Mouse (Mus musculus) ES-Bruce4 (cell line): Measurements from ENCODE around the gene Lrsam1. TPM values are rescaled to one million over a fixed set of nuclear protein-coding genes. Genes with fewer than 3 reads are reported as not detected.
"Not testable (repeated sequence)": the region's sequence is repeated elsewhere in the genome, so short reads cannot be mapped to it uniquely, and the experiment has no call there.

Experiments used
- H3K27ac ChIP-seq: 2 replicates; pipeline ENCODE4 v1.5.1; 2012; ENCODE audit warnings: low read length, inconsistent platforms; ENCODE audit not compliant: insufficient read depth
- H3K27me3 ChIP-seq: 2 replicates; pipeline ENCODE4 v1.6.1; 2012; ENCODE audit warnings: mild to moderate bottlenecking, low read length, inconsistent platforms; ENCODE audit not compliant: control insufficient read depth, poor library complexity, insufficient read depth, severe bottlenecking
- H3K36me3 ChIP-seq: 2 replicates; pipeline ENCODE4 v1.6.1; 2012; ENCODE audit warnings: inconsistent platforms, mild to moderate bottlenecking, low read length, moderate library complexity; ENCODE audit not compliant: control insufficient read depth, poor library complexity, insufficient read depth, severe bottlenecking
- H3K4me1 ChIP-seq: one replicate; pipeline ENCODE4 v1.8.1; 2011; ENCODE audit warnings: low read length; ENCODE audit not compliant: control insufficient read depth, insufficient read depth
- H3K4me3 ChIP-seq: 2 replicates; pipeline ENCODE4 v1.5.1; 2011; ENCODE audit warnings: low read depth, mild to moderate bottlenecking, low read length
- H3K9ac ChIP-seq: 2 replicates; pipeline ENCODE4 v1.6.1; 2012; ENCODE audit warnings: low read depth, mild to moderate bottlenecking, inconsistent platforms; ENCODE audit not compliant: poor library complexity, severe bottlenecking
- H3K9me3 ChIP-seq: replicated peaks from 2 replicates; pipeline ENCODE4 v1.6.1; 2012; ENCODE audit warnings: mild to moderate bottlenecking, low read length, inconsistent platforms; ENCODE audit not compliant: control insufficient read depth, poor library complexity, insufficient read depth, severe bottlenecking
- CTCF ChIP-seq: IDR thresholded peaks from one replicate; pipeline ENCODE4 v1.8.1; 2011; ENCODE audit warnings: low read depth, low read length
- EP300 ChIP-seq: IDR thresholded peaks from 2 replicates; pipeline ENCODE4 v1.6.1; 2011; ENCODE audit warnings: low read depth, low read length; ENCODE audit not compliant: insufficient read depth
- POLR2A ChIP-seq: IDR thresholded peaks from one replicate; pipeline ENCODE4 v1.8.1; 2011; ENCODE audit warnings: low read length; ENCODE audit not compliant: insufficient read depth
- polyA plus RNA-seq: library from polyadenylated mRNA; stranded (reverse); fragments of >200 nt; gene quantifications from 2 replicates; pipeline ENCODE4 v1.2.4, GENCODE M21; 2011; ENCODE audit warnings: low read depth; ENCODE audit not compliant: missing spikeins, insufficient read depth, insufficient read length

The Lrsam1 gene
- polyA plus RNA-seq, result 14.7 and 17.0 TPM in 2 replicates

DNA sequence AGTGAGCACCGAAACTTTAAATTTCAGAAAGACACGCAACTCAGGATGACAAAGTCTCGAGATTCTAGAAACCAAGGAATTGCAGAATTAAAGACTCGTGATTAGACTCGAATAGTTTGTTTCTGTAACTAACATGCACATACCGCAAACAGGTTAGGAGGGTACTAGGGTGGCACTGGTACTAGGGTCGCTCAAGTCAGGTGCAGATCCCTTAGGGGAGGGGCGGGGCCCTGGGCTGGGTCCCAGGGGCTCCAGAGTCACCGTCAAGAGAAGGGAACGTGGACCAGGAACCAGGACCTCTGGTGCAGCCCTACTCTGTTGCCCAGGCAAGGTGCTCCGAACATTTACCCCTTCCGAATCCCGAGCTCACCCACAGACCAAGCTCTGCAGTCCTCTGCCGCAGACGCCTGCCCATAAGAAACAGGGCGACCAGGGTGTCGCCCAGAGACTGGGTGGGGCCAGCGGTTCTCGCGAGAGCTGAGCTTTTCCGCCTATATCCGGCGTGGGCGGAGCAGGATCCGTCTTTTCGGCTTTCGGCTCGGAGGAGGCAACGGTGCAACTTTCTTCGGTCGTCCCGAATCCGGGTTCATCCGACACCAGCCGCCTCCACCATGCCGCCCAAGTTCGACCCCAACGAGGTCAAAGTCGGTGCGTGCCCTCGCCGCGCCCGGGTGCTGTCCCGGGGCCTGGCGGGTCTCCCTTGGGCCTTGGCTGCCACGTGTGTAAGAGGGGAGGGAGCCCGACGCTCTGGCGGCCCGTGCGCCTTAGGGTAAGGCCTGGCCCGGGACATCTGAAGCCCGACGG, at the start of gene Lrsam1, which contains the start of gene Rpl12:
Gene Lrsam1 (minus strand): TSS at position 423 of the 804 bp plus-strand sequence.
Gene Rpl12 (plus strand): TSS at position 368 of the 804 bp plus-strand sequence.
- no peaks in the 10 kb centered on the region for H3K4me1 ChIP-seq
- H3K36me3 ChIP-seq, result peaks cover 34% of the 10 kb centered on the region
- no peaks in the 10 kb centered on the region for H3K9me3 ChIP-seq
- peak within 1 kb of the TSS; percentile 89 for H3K4me3 ChIP-seq
- peak within 1 kb of the TSS; percentile 93 for H3K9ac ChIP-seq
- peak within 1 kb of the TSS; percentile 73 for H3K27ac ChIP-seq
- TF ChIP-seq CTCF (no peak), POLR2A (peak; percentile 88), EP300 (peak; percentile 62; the same call in 1 of the 2 replicates)
- H3K27me3 ChIP-seq, result no peaks in the 10 kb centered on the region

DNA sequence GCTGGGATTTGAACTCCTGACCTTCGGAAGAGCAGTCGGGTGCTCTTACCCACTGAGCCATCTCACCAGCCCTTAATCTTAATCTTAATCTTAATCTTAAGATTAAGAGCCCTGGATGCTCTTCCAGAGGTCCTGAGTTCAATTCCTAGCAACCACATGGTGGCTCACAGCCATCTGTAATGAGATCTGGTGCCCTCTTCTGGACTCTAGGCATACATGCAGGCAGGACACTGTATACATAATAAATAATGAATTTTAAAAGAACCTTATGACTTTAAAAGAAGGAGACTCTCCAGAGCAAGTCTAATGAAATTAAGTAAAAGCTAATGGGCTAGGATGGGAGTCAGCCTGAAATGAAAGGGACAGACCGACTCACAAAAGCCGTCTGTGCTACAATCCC, 47.6 kb upstream of the Lrsam1 start:
- H3K4me1 ChIP-seq, H3K27me3 ChIP-seq, H3K9me3 ChIP-seq, H3K27ac ChIP-seq, H3K9ac ChIP-seq, H3K36me3 ChIP-seq, H3K4me3 ChIP-seq: not testable (repeated sequence)
- peak; percentile 1 for TF ChIP-seq CTCF

DNA sequence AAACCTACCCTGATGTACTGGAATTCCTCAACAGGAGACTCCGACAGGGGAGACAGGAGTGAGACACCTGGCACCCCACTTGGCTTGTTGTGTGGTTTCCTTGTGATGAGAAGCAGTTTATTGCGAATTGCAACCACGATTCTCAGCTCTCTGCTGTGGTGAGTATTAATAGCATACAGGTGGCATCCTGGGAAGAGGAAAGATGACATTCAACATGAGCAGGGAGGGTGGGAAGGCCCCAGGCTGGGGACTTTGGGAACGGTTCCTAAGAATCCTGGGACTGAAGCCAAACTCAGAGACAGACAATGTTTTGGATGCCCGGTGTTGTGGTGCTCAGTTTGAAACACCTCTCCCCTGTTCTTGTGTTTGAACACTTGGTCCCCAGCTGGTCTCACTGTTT, 43.6 kb upstream of the Lrsam1 start:
- Histone ChIP-seq H3K27ac (no peak overlapping the region), H3K9ac (no peak overlapping the region), H3K4me3 (no peak overlapping the region), H3K27me3 (no peaks in the 10 kb centered on the region), H3K36me3 (no peaks in the 10 kb centered on the region), H3K9me3 (no peaks in the 10 kb centered on the region), H3K4me1 (no peaks in the 10 kb centered on the region)
- TF ChIP-seq CTCF, result no peak

DNA sequence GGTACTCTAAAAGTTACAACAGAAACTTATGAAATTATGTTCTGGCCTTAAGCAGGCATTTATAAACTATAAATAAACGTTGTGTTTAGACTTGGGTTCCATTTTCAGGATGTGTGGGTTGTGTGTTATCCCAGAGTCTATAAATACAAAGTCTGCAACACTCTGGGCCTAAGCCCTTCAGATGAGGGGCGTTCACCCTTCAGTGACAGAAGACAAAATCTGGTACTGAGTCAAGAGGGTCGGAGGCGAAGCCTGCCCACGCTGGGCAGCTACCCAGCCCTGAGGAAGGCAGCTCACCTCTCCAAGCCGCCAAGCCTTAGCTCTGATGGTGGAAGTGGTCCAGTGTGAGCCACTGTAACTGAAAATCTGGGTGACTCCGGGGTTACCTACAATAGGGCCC, 40.7 kb upstream of the Lrsam1 start:
- TF ChIP-seq CTCF (no peak), EP300 (no peak), POLR2A (no peak)
- no peaks in the 10 kb centered on the region for H3K36me3 ChIP-seq
- no peak overlapping the region for H3K9ac ChIP-seq
- no peak overlapping the region for H3K27ac ChIP-seq
- no peaks in the 10 kb centered on the region for H3K27me3 ChIP-seq
- no peaks in the 10 kb centered on the region for H3K4me1 ChIP-seq
- H3K9me3 ChIP-seq, result no peaks in the 10 kb centered on the region
- no peak overlapping the region for H3K4me3 ChIP-seq

DNA sequence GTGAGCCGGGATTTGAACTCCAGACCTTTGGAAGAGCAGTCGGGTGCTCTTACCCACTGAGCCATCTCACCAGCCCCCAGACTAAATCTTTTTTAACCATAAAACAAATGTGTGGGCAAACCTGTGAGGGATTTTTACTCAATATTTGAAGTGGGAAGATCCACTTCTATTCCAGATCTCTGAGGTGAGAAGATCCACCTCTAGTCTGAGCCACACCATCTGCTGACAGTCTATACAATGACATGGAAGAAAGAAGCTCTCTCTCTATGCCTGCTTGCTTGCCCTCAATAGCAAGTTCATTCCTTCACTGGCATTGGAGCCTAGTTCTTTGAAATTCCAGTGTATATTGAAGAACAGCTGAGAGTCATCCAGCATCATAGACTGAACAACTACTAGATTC, 38.3 kb upstream of the Lrsam1 start:
- Histone ChIP-seq H3K9me3 (no peaks in the 10 kb centered on the region), H3K27me3 (no peaks in the 10 kb centered on the region), H3K4me1 (no peaks in the 10 kb centered on the region), H3K27ac (no peak overlapping the region), H3K4me3 (no peak overlapping the region), H3K9ac (no peak overlapping the region), H3K36me3 (no peaks in the 10 kb centered on the region)
- TF ChIP-seq EP300, result no peak
- no peak for TF ChIP-seq POLR2A
- no peak for TF ChIP-seq CTCF

DNA sequence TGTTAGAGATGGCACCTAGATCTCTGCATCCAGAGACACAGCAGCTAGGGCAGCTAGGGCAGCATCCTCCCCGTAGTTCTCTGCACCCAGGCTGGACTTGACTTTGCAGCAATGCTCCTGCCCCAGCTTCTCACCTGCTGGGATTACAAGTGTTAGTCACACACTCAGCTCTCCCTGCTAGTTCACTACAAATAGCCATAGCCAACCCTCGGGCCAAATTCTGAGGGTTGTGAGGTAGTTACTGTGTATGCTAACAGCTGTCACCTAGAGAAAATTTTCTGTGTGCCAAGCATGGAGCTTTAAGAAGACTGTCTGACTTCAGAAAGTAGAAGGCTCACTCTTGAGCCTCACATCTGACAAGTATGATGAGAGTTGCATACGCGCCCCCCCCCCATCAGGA, 36.4 kb upstream of the Lrsam1 start:
- Histone ChIP-seq H3K9me3 (no peaks in the 10 kb centered on the region), H3K9ac (no peak overlapping the region), H3K4me3 (no peak overlapping the region), H3K27ac (no peak overlapping the region), H3K36me3 (no peaks in the 10 kb centered on the region), H3K4me1 (no peaks in the 10 kb centered on the region), H3K27me3 (no peaks in the 10 kb centered on the region)
- no peak for TF ChIP-seq POLR2A
